Mouse (Mus musculus) erythroblast, embryonic 14.5 days (primary cell): ENCODE results near the gene Dscam.

Experiments used
- GATA1 ChIP-seq: IDR thresholded peaks from 2 replicates; pipeline ENCODE4 v1.6.1; 2012; ENCODE audit warnings: low read length, inconsistent platforms, mixed read lengths
- TAL1 ChIP-seq: IDR thresholded peaks from 3 replicates; pipeline ENCODE4 v1.6.1; 2012; ENCODE audit warnings: low read length, inconsistent platforms, mixed read lengths

DNA sequence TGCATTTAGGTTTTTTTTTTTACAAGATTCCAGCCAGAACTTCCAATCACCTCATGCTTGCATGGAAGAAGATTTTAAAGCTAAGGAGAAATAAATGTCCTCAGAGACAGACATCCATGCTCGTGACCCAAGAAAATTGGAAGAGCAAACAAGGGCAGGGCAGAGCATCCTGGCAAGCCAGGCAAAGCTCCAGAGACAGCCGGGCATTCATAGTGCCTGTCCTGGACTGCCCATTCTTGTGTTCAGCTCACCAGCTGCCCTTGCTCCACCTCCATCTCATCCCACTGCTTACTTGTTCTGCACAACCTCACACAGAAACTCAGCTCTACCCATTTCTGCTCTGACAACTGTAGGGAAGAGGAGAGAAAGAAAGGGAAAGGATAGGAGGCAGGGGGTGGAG, 534.6 kb downstream of the Dscam start:
- TF ChIP-seq GATA1 = no peak
- no peak for TF ChIP-seq TAL1
